Mouse (Mus musculus) CD4-positive, CD25-positive, alpha-beta regulatory T cell, adult 2 months (primary cell): ENCODE measurements around the gene Zfyve9.
"Not testable (repeated sequence)": the region's sequence is repeated elsewhere in the genome, so short reads cannot be mapped to it uniquely, and the experiment has no call there.

Experiments
- DNase-seq: peaks from one replicate; pipeline ENCODE4 v3.0.0-alpha.2; 2012; ENCODE audit warnings: low read depth, low spot score

Gene Zfyve9

GRCm38 (mm10) chr4:108721245-108721784 lies 59.3 kb downstream of the Zfyve9 start:
- no peak for DNase-seq

- no peak for DNase-seq
These were observed 61.2 kb downstream of the Zfyve9 start, which contains the start of gene 3110021N24Rik for GRCm38 (mm10) chr4:108719349-108719748. Gene 3110021N24Rik (plus strand): TSS chr4:108719649.

GRCm38 (mm10) chr4:108708209-108708608 lies 72.4 kb downstream of the Zfyve9 start:
- DNase-seq, result no peak

GRCm38 (mm10) chr4:108696934-108697333 lies 83.7 kb downstream of the Zfyve9 start:
- DNase-seq, result peak; percentile 4

GRCm38 (mm10) chr4:108691469-108691868 lies 89.1 kb downstream of the Zfyve9 start:
- DNase-seq, result no peak

- DNase-seq, result no peak
These were observed 90.1 kb downstream of the Zfyve9 start for GRCm38 (mm10) chr4:108690479-108690878.

- not testable (repeated sequence) for DNase-seq
These were observed 93.5 kb downstream of the Zfyve9 start for GRCm38 (mm10) chr4:108687098-108687497.

GRCm38 (mm10) chr4:108686156-108686555 lies 94.4 kb downstream of the Zfyve9 start:
- no peak for DNase-seq

- DNase-seq, result peak; percentile 39
These were observed 116.2 kb downstream of the Zfyve9 start for GRCm38 (mm10) chr4:108664407-108664806.

GRCm38 (mm10) chr4:108638752-108639151 lies 141.8 kb downstream of the Zfyve9 start:
- DNase-seq, result peak; percentile 75

GRCm38 (mm10) chr4:108637721-108638120 lies 142.9 kb downstream of the Zfyve9 start:
- peak; percentile 51 for DNase-seq

- DNase-seq, result no peak
These were observed 145.5 kb downstream of the Zfyve9 start for GRCm38 (mm10) chr4:108635101-108635500.

GRCm38 (mm10) chr4:108634696-108635095 lies 145.9 kb downstream of the Zfyve9 start:
- DNase-seq, result no peak

- DNase-seq, result no peak
These were observed 146.9 kb downstream of the Zfyve9 start for GRCm38 (mm10) chr4:108633703-108634102.

- DNase-seq, result no peak
These were observed 149.0 kb downstream of the Zfyve9 start for GRCm38 (mm10) chr4:108631616-108632015.

GRCm38 (mm10) chr4:108630096-108630495 lies 150.5 kb downstream of the Zfyve9 start:
- no peak for DNase-seq

- no peak for DNase-seq
These were observed 151.2 kb downstream of the Zfyve9 start for GRCm38 (mm10) chr4:108629363-108629880.

GRCm38 (mm10) chr4:108627066-108627465 lies 153.5 kb downstream of the Zfyve9 start:
- DNase-seq, result no peak

- peak; percentile 52 for DNase-seq
These were observed 159.1 kb downstream of the Zfyve9 start for GRCm38 (mm10) chr4:108621504-108621903.

- no peak for DNase-seq
These were observed 160.1 kb downstream of the Zfyve9 start for GRCm38 (mm10) chr4:108620536-108620935.

GRCm38 (mm10) chr4:108619587-108620341 lies 160.8 kb downstream of the Zfyve9 start, which contains the start of gene Cc2d1b:
Gene Cc2d1b (plus strand): TSS chr4:108619940.
- peak; percentile 99 for DNase-seq

GRCm38 (mm10) chr4:108619165-108619564 lies 161.4 kb downstream of the Zfyve9 start:
- DNase-seq, result peak; percentile 47

GRCm38 (mm10) chr4:108618586-108618985 lies 162.0 kb downstream of the Zfyve9 start:
- DNase-seq, result no peak
